Mouse (Mus musculus) forebrain, embryonic 11.5 days (tissue): ENCODE data around the gene Xrcc2. TPM values are rescaled to one million over a fixed set of nuclear protein-coding genes. Genes with fewer than 3 reads are reported as not detected.

Source experiments
- polyA plus RNA-seq: library from polyadenylated mRNA; unstranded; fragments of >200 nt; fragmentation: Nextera tagmentation; extraction: Ambion mirVana; gene quantifications from 2 replicates; pipeline ENCODE4 v1.2.1, GENCODE M21; 2014

Gene Xrcc2
- polyA plus RNA-seq, 1 experiment from 2014 or later: 19.8 TPM

Other genes with a start within 250 kb of the Xrcc2 start
- gene Kmt2c, start 207.0 kb downstream of the Xrcc2 start, polyA plus RNA-seq: 22.5 and 24.6 TPM in 2 replicates
- not detected in 2 replicates for gene Cct8l1, start 189.8 kb downstream of the Xrcc2 start, polyA plus RNA-seq
- gene Actr3b, start 54.2 kb upstream of the Xrcc2 start, polyA plus RNA-seq: 16.1 and 17.4 TPM in 2 replicates
- gene Gm21663, start 236.6 kb upstream of the Xrcc2 start, polyA plus RNA-seq: not detected in 2 replicates
- gene Gm21671, start 248.6 kb upstream of the Xrcc2 start, polyA plus RNA-seq: 0.13 TPM in 1 of 2 replicates, not detected in the other